11 mouse cellular contexts compared by ENCODE assay signal in genomic region chr14:73123381-73123780, GRCm38 (mm10). TPM values are rescaled to one million over a fixed set of nuclear protein-coding genes. Genes with fewer than 3 reads are reported as not detected.
DNase-seq lines count a peak whose midpoint lies in the region; ATAC-seq and TF ChIP-seq lines count a peak whose summit lies in the region.
"Had no signal": no experiment of that assay in that cellular context is flagged by ENCODE, and none has a peak within 500 bp of the region (broad histone marks: within the 10 kb centered on the region; RNA-seq: fewer than 3 reads in every experiment).

No protein-coding gene starts in this region.

- no peak for TF ChIP-seq CTCF in liver, postnatal 0 days (IDR thresholded peaks at IDR 0.05; ENCODE audit: low read depth)

- no peaks in the 10 kb centered on the region for H3K27me3 ChIP-seq in megakaryocyte, embryonic 14.5 days (replicated peaks)
- no peaks in the 10 kb centered on the region for H3K27me3 ChIP-seq in liver, postnatal 0 days (ENCODE audit: insufficient read depth, low read length)
- no peaks in the 10 kb centered on the region for H3K27me3 ChIP-seq in hindbrain, embryonic 10.5 days (ENCODE audit: insufficient read depth, poor library complexity, severe bottlenecking)
- H3K27me3 ChIP-seq: limb, embryonic 13.5 days had no signal

- ATAC-seq in megakaryocyte, adult 5-6 weeks (ENCODE audit: poor library complexity, severe bottlenecking) = no peak
- ATAC-seq in common myeloid progenitor, adult 5-6 weeks (replicated peaks; ENCODE audit: low read depth, poor library complexity, severe bottlenecking) = 0 out of 2 replicates have a peak, but pooled peaks have one; percentile 0
- ATAC-seq in liver, postnatal 0 days = no peak; the same call in 1 of the 2 replicates

- intact Hi-C loops in gastrocnemius, postnatal 36 days (cut with DNase I) = no loop called here

- no peak for TF ChIP-seq EP300 in liver, postnatal 0 days (IDR thresholded peaks at IDR 0.05; ENCODE audit: low read depth)

- peaks cover 83% of the 10 kb centered on the region for H3K4me1 ChIP-seq in megakaryocyte, embryonic 14.5 days
- peaks cover 35% of the 10 kb centered on the region for H3K4me1 ChIP-seq in liver, postnatal 0 days (ENCODE audit: insufficient read depth)
- H3K4me1 ChIP-seq in hindbrain, embryonic 10.5 days (replicated peaks) = peaks cover 15% of the 10 kb centered on the region

- peak overlapping the region; percentile 82 for H3K27ac ChIP-seq in liver, postnatal 0 days (ENCODE audit: low read depth)
- no peak overlapping the region for H3K27ac ChIP-seq in hindbrain, embryonic 10.5 days
- H3K27ac ChIP-seq: limb, embryonic 13.5 days had no signal

- peak; percentile 84 for DNase-seq in heart, adult 11 months
- DNase-seq in heart, adult 9 months (ENCODE audit: low spot score in 2 of 2) = no peak
- no peak for DNase-seq in liver, postnatal 0 days
- no peak for DNase-seq in hindbrain, embryonic 10.5 days (ENCODE audit: low spot score)
- no peak for DNase-seq in gastrocnemius, postnatal 36 days
- DNase-seq: adrenal gland, postnatal 14 days had no signal

- no peak overlapping the region for H3K9ac ChIP-seq in liver, postnatal 0 days (replicated peaks)
- H3K9ac ChIP-seq: limb, embryonic 13.5 days had no signal

- no peaks in the 10 kb centered on the region for H3K9me3 ChIP-seq in megakaryocyte, embryonic 14.5 days
- no peaks in the 10 kb centered on the region for H3K9me3 ChIP-seq in liver, postnatal 0 days (ENCODE audit: low read length)
- H3K9me3 ChIP-seq in hindbrain, embryonic 10.5 days = no peaks in the 10 kb centered on the region
- H3K9me3 ChIP-seq: limb, embryonic 13.5 days had no signal

- no peaks in the 10 kb centered on the region for H3K36me3 ChIP-seq in megakaryocyte, embryonic 14.5 days (replicated peaks; ENCODE audit: low read length)
- H3K36me3 ChIP-seq in liver, postnatal 0 days (replicated peaks; ENCODE audit: insufficient read depth, low read length) = no peaks in the 10 kb centered on the region
- no peaks in the 10 kb centered on the region for H3K36me3 ChIP-seq in hindbrain, embryonic 10.5 days
- H3K36me3 ChIP-seq: limb, embryonic 13.5 days had no signal

- peak overlapping the region; percentile 32; the same call in 1 of the 2 replicates for H3K4me2 ChIP-seq in liver, postnatal 0 days (ENCODE audit: low read depth, low read length)
- H3K4me2 ChIP-seq: limb, embryonic 13.5 days had no signal

- WGBS in liver, postnatal 0 days (ENCODE audit: insufficient replicate concordance) = 37% methylated on average over 9 of the region's 9 CpGs
- 93% methylated on average over 9 of the region's 9 CpGs for WGBS in hindbrain, embryonic 10.5 days

- H3K4me3 ChIP-seq in megakaryocyte, embryonic 14.5 days (replicated peaks) = peak overlapping the region; percentile 83
- H3K4me3 ChIP-seq in liver, postnatal 0 days (ENCODE audit: low read depth, low read length) = no peak overlapping the region
- no peak overlapping the region for H3K4me3 ChIP-seq in hindbrain, embryonic 10.5 days
- H3K4me3 ChIP-seq: heart, adult 2 months; limb, embryonic 13.5 days had no signal

RNA-seq across cellular contexts. Expression of gene Rcbtb2, which starts 0.5 kb away (rescaled TPM):
- polyA plus RNA-seq in megakaryocyte, embryonic 14.5 days (2012; ENCODE audit: insufficient read depth, low replicate concordance) = 12.2 and 27.1 TPM in 2 replicates
- total RNA-seq in megakaryocyte, adult 5-6 weeks (2015) = 68.3 and 69.2 TPM in 2 replicates
- total RNA-seq in megakaryocyte, adult 5-6 weeks (2017) = 35.9 and 37.7 TPM in 2 replicates
- total RNA-seq in common myeloid progenitor, adult 5-6 weeks (2017) = 27.5 and 36.2 TPM in 2 replicates
- polyA plus RNA-seq in liver, postnatal 0 days (2015; fragmentation: Nextera tagmentation; extraction: Ambion mirVana) = 29.1 and 29.9 TPM in 2 replicates
- polyA plus RNA-seq in hindbrain, embryonic 10.5 days (2016; fragmentation: Nextera tagmentation; extraction: Ambion mirVana) = 145 and 157 TPM in 2 replicates
- total RNA-seq in gastrocnemius, postnatal 36 days (2021) = 10 to 100 TPM; 16.1 to 19.4 TPM
